Mouse (Mus musculus) stomach, embryonic 14.5 days (tissue): ENCODE data around the gene Fubp1. TPM values are rescaled to one million over a fixed set of nuclear protein-coding genes. Genes with fewer than 3 reads are reported as not detected.

Experiments
- ATAC-seq: fragments of 200-750 bp; cut with Nextera tagmentation; 2 replicates; pipeline ENCODE4 v1.8.0; 2017; ENCODE audit warnings: low read depth, moderate TSS enrichment; ENCODE audit not compliant: insufficient number of reproducible peaks, insufficient read depth, low FRiP score
- H3K27ac ChIP-seq: fragments of 300-500 bp; sonication (generic); 2 replicates; pipeline ENCODE4 v1.5.1; 2014; ENCODE audit warnings: mild to moderate bottlenecking, low read length, moderate library complexity, mixed read lengths
- H3K27me3 ChIP-seq: fragments of 300-500 bp; sonication (generic); 2 replicates; pipeline ENCODE4 v1.6.1; 2014; ENCODE audit warnings: low read length, control low read depth, mixed read lengths; ENCODE audit not compliant: control insufficient read depth, insufficient read depth
- H3K36me3 ChIP-seq: fragments of 300-500 bp; sonication (generic); 2 replicates; pipeline ENCODE4 v1.6.1; 2014; ENCODE audit warnings: mild to moderate bottlenecking, control low read depth, low read length, moderate library complexity, mixed read lengths; ENCODE audit not compliant: control insufficient read depth, insufficient read depth
- H3K4me1 ChIP-seq: fragments of 300-500 bp; sonication (generic); 2 replicates; pipeline ENCODE4 v1.6.1; 2014; ENCODE audit warnings: low read length, control low read depth, mixed read lengths; ENCODE audit not compliant: control insufficient read depth, insufficient read depth
- H3K4me2 ChIP-seq: fragments of 300-500 bp; sonication (generic); replicated peaks from 2 replicates; pipeline ENCODE4 v1.6.1; 2014; ENCODE audit warnings: low read depth, low read length, control low read depth
- H3K4me3 ChIP-seq: fragments of 300-500 bp; sonication (generic); 2 replicates; pipeline ENCODE4 v1.5.1; 2014; ENCODE audit warnings: low read depth, low read length, control low read depth
- H3K9ac ChIP-seq: fragments of 300-500 bp; sonication (generic); replicated peaks from 2 replicates; pipeline ENCODE4 v1.6.1; 2014; ENCODE audit warnings: low read depth, mild to moderate bottlenecking, control low read depth, low read length, moderate library complexity, mixed read lengths
- H3K9me3 ChIP-seq: fragments of 300-500 bp; sonication (generic); 2 replicates; pipeline ENCODE4 v1.6.1; 2016; ENCODE audit warnings: low read depth, low read length, control low read depth; ENCODE audit not compliant: control insufficient read depth
- WGBS: fragments of 180-500 bp; shearing (Covaris S2); extraction: QIAGEN DNeasy Blood & Tissue Kit; methylation state at CpG from one replicate; pipeline ENCODE4 v1.1.7; 2014; 5-methylcytosine and 5-hydroxymethylcytosine counted together
- polyA plus RNA-seq: library from polyadenylated mRNA; unstranded; fragments of >200 nt; fragmentation: Nextera tagmentation; extraction: Ambion mirVana; gene quantifications from 2 replicates; pipeline ENCODE4 v1.2.1, GENCODE M21; 2014

Fubp1 gene
- polyA plus RNA-seq, 1 experiment from 2014 or later, result 265 TPM

DNA sequence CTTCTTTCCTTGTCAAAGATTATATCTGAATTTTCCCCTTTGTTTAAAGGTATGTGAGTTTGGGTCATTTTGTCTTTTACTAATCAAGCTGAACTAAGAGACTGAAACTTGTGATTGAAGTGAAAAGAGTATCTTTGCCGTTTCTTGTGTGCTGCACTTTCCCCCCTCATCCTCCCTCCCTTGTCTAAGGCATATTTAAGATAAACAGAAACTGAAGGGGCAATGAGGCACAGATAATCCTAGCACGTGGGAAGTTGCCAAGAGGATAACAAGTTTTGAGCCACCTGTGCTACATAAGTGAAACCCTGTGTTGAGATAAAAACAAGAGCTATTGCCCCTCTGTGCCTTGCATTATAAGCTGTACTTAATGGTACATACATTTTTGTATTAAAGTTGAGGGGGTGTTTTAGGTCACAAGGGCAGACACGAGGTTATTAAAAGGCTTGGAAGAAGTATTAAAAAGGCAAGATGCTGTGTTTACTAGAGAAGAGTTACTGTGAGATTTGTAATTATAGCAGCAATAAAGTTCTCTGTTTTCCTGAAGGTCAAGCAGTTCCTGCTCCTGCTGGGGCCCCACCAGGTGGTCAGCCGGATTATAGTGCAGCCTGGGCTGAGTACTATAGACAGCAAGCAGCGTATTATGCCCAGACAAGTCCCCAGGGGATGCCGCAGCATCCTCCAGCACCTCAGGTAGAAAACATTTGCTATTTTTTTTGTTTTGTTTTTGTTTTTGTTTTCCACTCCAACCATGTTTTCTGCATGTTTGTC lies 21.3 kb downstream of the Fubp1 start:
- Histone ChIP-seq H3K27ac (no peak overlapping the region), H3K27me3 (no peaks in the 10 kb centered on the region), H3K9me3 (no peaks in the 10 kb centered on the region), H3K4me3 (no peak overlapping the region), H3K36me3 (peaks cover 68% of the 10 kb centered on the region), H3K4me2 (no peak overlapping the region), H3K4me1 (no peaks in the 10 kb centered on the region), H3K9ac (no peak overlapping the region)
- no peak for ATAC-seq
- WGBS, result 60% methylated on average over 6 of the region's 6 CpGs

GRCm38 (mm10) chr3:152235238-152235637 lies 25.0 kb downstream of the Fubp1 start:
- Histone ChIP-seq H3K4me3 (no peak overlapping the region), H3K36me3 (peaks cover 48% of the 10 kb centered on the region), H3K27ac (no peak overlapping the region), H3K27me3 (no peaks in the 10 kb centered on the region), H3K4me2 (no peak overlapping the region), H3K4me1 (no peaks in the 10 kb centered on the region), H3K9ac (no peak overlapping the region), H3K9me3 (no peaks in the 10 kb centered on the region)
- 98% methylated on average over 1 of the region's 1 CpGs for WGBS
- no peak for ATAC-seq

DNA sequence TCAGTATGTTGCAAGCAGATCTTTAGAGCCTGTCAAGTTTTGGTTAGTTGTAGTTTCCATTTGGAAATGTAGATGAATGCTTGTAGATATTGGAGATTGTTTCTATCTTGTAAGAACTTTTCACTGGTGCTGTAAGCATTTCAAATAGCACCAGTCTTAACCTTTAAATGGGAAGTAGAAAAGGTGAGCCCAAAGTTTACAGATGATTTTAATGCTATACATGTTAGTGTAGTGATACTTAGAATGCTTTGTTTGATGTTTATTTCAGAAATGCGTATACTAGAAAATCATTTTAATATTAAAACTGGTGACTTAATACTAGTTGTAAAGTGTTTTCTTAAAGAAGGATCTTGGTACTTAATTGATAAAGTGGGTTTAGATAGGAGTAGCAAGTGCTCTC lies 25.6 kb downstream of the Fubp1 start:
- no peak for ATAC-seq
- Histone ChIP-seq H3K4me2 (no peak overlapping the region), H3K36me3 (peaks cover 50% of the 10 kb centered on the region), H3K27me3 (no peaks in the 10 kb centered on the region), H3K4me1 (no peaks in the 10 kb centered on the region), H3K4me3 (no peak overlapping the region), H3K9ac (no peak overlapping the region), H3K9me3 (no peaks in the 10 kb centered on the region), H3K27ac (no peak overlapping the region)
- 95% methylated on average over 1 of the region's 1 CpGs for WGBS

- H3K9me3 ChIP-seq, result no peaks in the 10 kb centered on the region
- H3K4me3 ChIP-seq, result no peak overlapping the region
- 48% methylated on average over 2 of the region's 2 CpGs for WGBS
- ATAC-seq, result peak; percentile 66
- H3K4me2 ChIP-seq, result no peak overlapping the region
- H3K4me1 ChIP-seq, result no peaks in the 10 kb centered on the region
- H3K9ac ChIP-seq, result no peak overlapping the region
- no peak overlapping the region for H3K27ac ChIP-seq
- no peaks in the 10 kb centered on the region for H3K27me3 ChIP-seq
- H3K36me3 ChIP-seq, result peaks cover 30% of the 10 kb centered on the region
Observed at GRCm38 (mm10) chr3:152238836-152239235, 28.6 kb downstream of the Fubp1 start.

GRCm38 (mm10) chr3:152239592-152239991 lies 29.4 kb downstream of the Fubp1 start:
- H3K27me3 ChIP-seq, result no peaks in the 10 kb centered on the region
- H3K36me3 ChIP-seq, result peaks cover 25% of the 10 kb centered on the region
- H3K4me1 ChIP-seq, result no peaks in the 10 kb centered on the region
- 95% methylated on average over 1 of the region's 1 CpGs for WGBS
- no peak for ATAC-seq
- H3K27ac ChIP-seq, result no peak overlapping the region
- H3K4me2 ChIP-seq, result no peak overlapping the region
- H3K9ac ChIP-seq, result no peak overlapping the region
- H3K4me3 ChIP-seq, result no peak overlapping the region
- H3K9me3 ChIP-seq, result no peaks in the 10 kb centered on the region

DNA sequence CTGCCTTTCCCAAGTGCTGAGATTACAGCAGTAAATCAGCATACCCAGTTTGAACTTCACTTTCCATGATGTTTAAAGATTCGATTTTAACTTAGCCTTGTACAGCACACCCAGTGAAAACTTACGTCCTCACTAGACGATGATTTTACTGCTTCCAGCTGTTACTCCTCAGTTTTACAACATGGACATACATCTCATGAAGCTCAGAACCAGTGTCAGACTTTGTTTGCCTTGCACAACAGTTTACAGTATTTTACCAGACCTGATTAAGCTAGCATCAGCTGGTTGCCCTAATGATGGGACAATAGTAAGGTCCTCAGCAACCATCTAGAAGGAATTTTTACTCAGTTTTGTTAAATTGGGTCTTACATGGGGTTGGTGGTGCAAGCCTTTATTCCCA lies 30.9 kb downstream of the Fubp1 start:
- ATAC-seq, result no peak
- Histone ChIP-seq H3K4me1 (no peaks in the 10 kb centered on the region), H3K27me3 (no peaks in the 10 kb centered on the region), H3K9me3 (no peaks in the 10 kb centered on the region), H3K27ac (no peak overlapping the region), H3K4me3 (no peak overlapping the region), H3K4me2 (no peak overlapping the region), H3K36me3 (peaks cover 12% of the 10 kb centered on the region), H3K9ac (no peak overlapping the region)
- WGBS, result 55% methylated on average over 3 of the region's 3 CpGs

- Histone ChIP-seq H3K27ac (no peak overlapping the region), H3K4me3 (no peak overlapping the region), H3K4me2 (no peak overlapping the region), H3K4me1 (no peaks in the 10 kb centered on the region), H3K9ac (no peak overlapping the region), H3K9me3 (no peaks in the 10 kb centered on the region), H3K27me3 (no peaks in the 10 kb centered on the region), H3K36me3 (peaks cover 6% of the 10 kb centered on the region)
- WGBS, result 76% methylated on average over 4 of the region's 4 CpGs
- no peak for ATAC-seq
Observed at GRCm38 (mm10) chr3:152243304-152243703, 33.1 kb downstream of the Fubp1 start.

DNA sequence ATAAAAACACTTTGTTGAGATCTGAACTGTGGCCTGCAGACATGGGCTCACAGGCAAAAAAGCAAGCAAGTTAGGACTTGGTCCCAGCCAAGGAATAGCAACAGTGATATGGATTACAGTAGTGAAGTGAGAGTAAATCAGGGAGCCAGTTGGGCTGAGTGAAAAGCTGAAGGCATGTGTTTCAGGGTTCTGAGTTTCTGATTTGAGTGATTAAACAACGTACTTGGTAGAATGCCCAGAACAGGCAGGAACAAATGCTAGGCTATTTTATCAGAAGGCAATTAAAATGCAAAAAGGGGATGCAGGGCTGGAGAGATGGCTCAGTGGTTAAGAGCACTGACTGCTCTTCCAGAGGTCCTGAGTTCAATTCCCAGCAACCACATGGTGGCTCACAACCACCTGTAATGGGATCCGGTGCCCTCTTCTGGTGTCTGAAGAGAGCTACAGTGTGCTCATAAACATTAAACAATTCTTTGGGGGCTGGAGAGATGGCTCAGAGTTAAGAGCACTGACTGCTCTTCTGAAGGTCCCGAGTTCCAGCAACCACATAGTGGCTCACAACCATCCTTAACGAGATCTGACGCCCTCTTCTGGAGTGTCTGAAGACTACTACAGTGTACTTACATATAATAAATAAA lies 35.2 kb downstream of the Fubp1 start:
- no peaks in the 10 kb centered on the region for H3K27me3 ChIP-seq
- H3K9ac ChIP-seq, result no peak overlapping the region
- H3K4me3 ChIP-seq, result no peak overlapping the region
- no peaks in the 10 kb centered on the region for H3K4me1 ChIP-seq
- no peak overlapping the region for H3K4me2 ChIP-seq
- H3K27ac ChIP-seq, result no peak overlapping the region
- ATAC-seq, result no peak
- H3K9me3 ChIP-seq, result no peaks in the 10 kb centered on the region
- WGBS, result 73% methylated on average over 5 of the region's 5 CpGs
- H3K36me3 ChIP-seq, result peaks cover 3% of the 10 kb centered on the region; the same call in 1 of the 2 replicates
